Mouse (Mus musculus) hindbrain, embryonic 11.5 days (tissue): ENCODE measurements at regions not wholly inside any gene's neighbourhood (a gene's known extent, or its start where the extent isn't known, plus 50 kb on each side); places are given as distances from the start of the nearest gene placed in this dataset.

Experiments
- ATAC-seq: fragments of 200-750 bp; cut with Nextera tagmentation; 2 replicates; pipeline ENCODE4 v1.8.0; 2017; ENCODE audit warnings: mild to moderate bottlenecking, moderate TSS enrichment, moderate library complexity; ENCODE audit not compliant: low FRiP score
- DNase-seq: peaks from one replicate; pipeline ENCODE4 v3.0.0-alpha.2; 2015; ENCODE audit warnings: low spot score
- H3K27ac ChIP-seq: fragments of 300-500 bp; sonication (generic); 2 replicates; pipeline ENCODE4 v1.5.1; 2014; ENCODE audit warnings: mild to moderate bottlenecking, low read depth, low read length
- H3K27me3 ChIP-seq: fragments of 300-500 bp; sonication (generic); 2 replicates; pipeline ENCODE4 v1.6.1; 2014; ENCODE audit warnings: mild to moderate bottlenecking, low read length, moderate library complexity, mixed read lengths; ENCODE audit not compliant: control insufficient read depth, insufficient read depth
- H3K36me3 ChIP-seq: fragments of 300-500 bp; sonication (generic); 2 replicates; pipeline ENCODE4 v1.6.1; 2014; ENCODE audit warnings: mild to moderate bottlenecking, low read length, moderate library complexity, mixed read lengths; ENCODE audit not compliant: control insufficient read depth, insufficient read depth
- H3K4me1 ChIP-seq: fragments of 300-500 bp; sonication (generic); replicated peaks from 2 replicates; pipeline ENCODE4 v1.6.1; 2014; ENCODE audit warnings: low read length, mixed read lengths; ENCODE audit not compliant: control insufficient read depth, insufficient read depth
- H3K4me2 ChIP-seq: fragments of 300-500 bp; sonication (generic); replicated peaks from 2 replicates; pipeline ENCODE4 v1.6.1; 2014; ENCODE audit warnings: mild to moderate bottlenecking, low read depth, low read length
- H3K4me3 ChIP-seq: fragments of 300-500 bp; sonication (generic); 2 replicates; pipeline ENCODE4 v1.5.1; 2014; ENCODE audit warnings: low read depth, low read length
- H3K9ac ChIP-seq: fragments of 300-500 bp; sonication (generic); 2 replicates; pipeline ENCODE4 v1.6.1; 2014; ENCODE audit warnings: low read depth, low read length
- H3K9me3 ChIP-seq: fragments of 300-500 bp; sonication (generic); 2 replicates; pipeline ENCODE4 v1.6.1; 2016; ENCODE audit warnings: low read length; ENCODE audit not compliant: control insufficient read depth
- WGBS: fragments of 180-500 bp; shearing (Covaris S2); extraction: QIAGEN DNeasy Blood & Tissue Kit; methylation state at CpG from one replicate; pipeline ENCODE4 v1.1.7; 2014; 5-methylcytosine and 5-hydroxymethylcytosine counted together

- 60% methylated on average over 7 of the region's 7 CpGs for WGBS
Measured at GRCm38 (mm10) chr5:119114074-119114473, 553.6 kb downstream of the Med13l start.

GRCm38 (mm10) chr5:119125745-119126144 lies 544.7 kb upstream of the Tbx3 start:
- DNase-seq (no peak), ATAC-seq (no peak)
- no peak overlapping the region for H3K4me2 ChIP-seq
- 83% methylated on average over 7 of the region's 7 CpGs for WGBS
- no peak overlapping the region for H3K27ac ChIP-seq
- H3K9ac ChIP-seq, result no peak overlapping the region
- no peaks in the 10 kb centered on the region for H3K9me3 ChIP-seq
- no peak overlapping the region for H3K4me3 ChIP-seq
- no peaks in the 10 kb centered on the region for H3K4me1 ChIP-seq
- H3K36me3 ChIP-seq, result no peaks in the 10 kb centered on the region
- no peaks in the 10 kb centered on the region for H3K27me3 ChIP-seq

More at GRCm38 (mm10) chr5:119114074-119114473, 553.6 kb downstream of the Med13l start:
- no peak for DNase-seq
- Histone ChIP-seq H3K4me3 (no peak overlapping the region), H3K4me1 (no peaks in the 10 kb centered on the region), H3K9me3 (no peaks in the 10 kb centered on the region), H3K27me3 (no peaks in the 10 kb centered on the region), H3K9ac (no peak overlapping the region), H3K36me3 (no peaks in the 10 kb centered on the region), H3K27ac (no peak overlapping the region), H3K4me2 (no peak overlapping the region)
- ATAC-seq, result no peak

- Histone ChIP-seq H3K4me2 (no peak overlapping the region), H3K36me3 (no peaks in the 10 kb centered on the region), H3K9me3 (no peaks in the 10 kb centered on the region), H3K9ac (no peak overlapping the region), H3K27ac (no peak overlapping the region), H3K4me3 (no peak overlapping the region), H3K4me1 (no peaks in the 10 kb centered on the region), H3K27me3 (no peaks in the 10 kb centered on the region)
- 98% methylated on average over 7 of the region's 7 CpGs for whole genome bisulfite sequencing
- DNase-seq (no peak), ATAC-seq (no peak)
Measured at GRCm38 (mm10) chr5:119130176-119130575, 540.3 kb upstream of the Tbx3 start.

- Histone ChIP-seq H3K36me3 (no peaks in the 10 kb centered on the region), H3K4me3 (no peak overlapping the region), H3K4me2 (no peak overlapping the region), H3K9me3 (no peaks in the 10 kb centered on the region), H3K27me3 (no peaks in the 10 kb centered on the region), H3K27ac (no peak overlapping the region), H3K9ac (no peak overlapping the region), H3K4me1 (no peaks in the 10 kb centered on the region)
- DNase-seq (no peak), ATAC-seq (no peak)
- 62% methylated on average over 10 of the region's 10 CpGs for WGBS
Measured at GRCm38 (mm10) chr5:119131461-119131860, 539.0 kb upstream of the Tbx3 start.

- ATAC-seq (no peak), DNase-seq (no peak)
- Histone ChIP-seq H3K27ac (no peak overlapping the region), H3K36me3 (no peaks in the 10 kb centered on the region), H3K4me2 (no peak overlapping the region), H3K9me3 (no peaks in the 10 kb centered on the region), H3K9ac (no peak overlapping the region), H3K4me3 (no peak overlapping the region), H3K4me1 (no peaks in the 10 kb centered on the region), H3K27me3 (no peaks in the 10 kb centered on the region)
- whole genome bisulfite sequencing, result 41% methylated on average over 13 of the region's 13 CpGs
Measured at GRCm38 (mm10) chr5:119133378-119133777, 537.1 kb upstream of the Tbx3 start.

- Histone ChIP-seq H3K4me2 (no peak overlapping the region), H3K9ac (no peak overlapping the region), H3K9me3 (no peaks in the 10 kb centered on the region), H3K4me3 (no peak overlapping the region), H3K36me3 (no peaks in the 10 kb centered on the region), H3K4me1 (peaks cover 3% of the 10 kb centered on the region; the same call in 1 of the 2 replicates), H3K27me3 (no peaks in the 10 kb centered on the region), H3K27ac (no peak overlapping the region)
- DNase-seq, result no peak
- ATAC-seq, result no peak
- WGBS, result 93% methylated on average over 8 of the region's 8 CpGs
Measured at GRCm38 (mm10) chr5:119136916-119137315, 533.6 kb upstream of the Tbx3 start.

DNA sequence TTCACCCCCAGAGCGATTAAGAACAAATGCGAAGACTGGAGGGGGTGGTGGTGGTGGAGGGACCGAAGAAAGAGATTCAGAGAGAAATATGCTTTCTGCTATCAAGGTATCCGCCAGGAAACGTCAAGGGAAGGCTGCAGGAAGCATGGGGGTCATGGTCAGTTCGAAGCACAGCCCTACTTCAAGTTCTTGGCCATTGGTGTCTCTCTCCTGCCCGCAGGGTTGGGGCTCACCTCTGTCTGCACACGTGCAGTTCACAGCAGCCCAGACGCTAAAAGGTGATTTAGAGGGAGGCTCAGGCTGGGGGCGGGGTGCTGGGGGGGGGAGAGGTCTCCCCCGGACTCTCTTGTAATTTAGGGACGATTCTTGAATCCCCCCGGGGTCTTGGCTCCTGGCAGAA lies 533.1 kb upstream of the Tbx3 start:
- Histone ChIP-seq H3K9ac (no peak overlapping the region), H3K27ac (no peak overlapping the region), H3K4me1 (peaks cover 3% of the 10 kb centered on the region; the same call in 1 of the 2 replicates), H3K27me3 (no peaks in the 10 kb centered on the region), H3K4me3 (no peak overlapping the region), H3K36me3 (no peaks in the 10 kb centered on the region), H3K4me2 (no peak overlapping the region), H3K9me3 (no peaks in the 10 kb centered on the region)
- WGBS, result 70% methylated on average over 13 of the region's 13 CpGs
- ATAC-seq (no peak), DNase-seq (no peak)

GRCm38 (mm10) chr5:119137821-119138221 lies 532.6 kb upstream of the Tbx3 start:
- WGBS, result 65% methylated on average over 10 of the region's 10 CpGs

DNA sequence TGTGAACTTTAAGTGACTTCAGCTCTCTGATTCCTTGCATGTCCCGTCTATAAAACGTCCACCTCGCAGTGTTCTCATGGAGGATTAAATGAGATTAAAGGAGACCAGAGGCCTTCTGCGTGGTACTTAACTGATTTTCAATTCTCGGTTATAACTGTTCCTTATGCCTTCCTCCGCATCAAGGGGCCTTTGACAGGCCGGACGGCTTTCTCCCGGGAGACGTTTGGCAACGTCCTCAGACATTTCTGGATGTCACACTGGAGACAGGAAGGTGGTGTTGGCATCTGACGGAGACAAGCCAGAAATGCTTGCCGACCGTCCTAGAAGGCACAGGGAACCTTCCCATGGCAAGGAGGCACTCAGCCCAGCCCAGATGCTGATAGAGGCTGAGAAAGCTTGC lies 532.2 kb upstream of the Tbx3 start:
- DNase-seq, result no peak
- H3K9ac ChIP-seq, result no peak overlapping the region
- peaks cover 3% of the 10 kb centered on the region; the same call in 1 of the 2 replicates for H3K4me1 ChIP-seq
- H3K9me3 ChIP-seq, result no peaks in the 10 kb centered on the region
- no peak for ATAC-seq
- no peaks in the 10 kb centered on the region for H3K36me3 ChIP-seq
- H3K27ac ChIP-seq, result no peak overlapping the region
- no peaks in the 10 kb centered on the region for H3K27me3 ChIP-seq
- H3K4me3 ChIP-seq, result no peak overlapping the region
- no peak overlapping the region for H3K4me2 ChIP-seq
- 67% methylated on average over 14 of the region's 14 CpGs for WGBS

More at GRCm38 (mm10) chr5:119137821-119138221, 532.6 kb upstream of the Tbx3 start:
- DNase-seq (no peak), ATAC-seq (no peak)
- Histone ChIP-seq H3K27ac (no peak overlapping the region), H3K36me3 (no peaks in the 10 kb centered on the region), H3K9ac (no peak overlapping the region), H3K4me2 (no peak overlapping the region), H3K4me1 (peaks cover 3% of the 10 kb centered on the region; the same call in 1 of the 2 replicates), H3K9me3 (no peaks in the 10 kb centered on the region), H3K27me3 (no peaks in the 10 kb centered on the region), H3K4me3 (no peak overlapping the region)
